ENCODE assay signal across 10 mouse cellular contexts in the genomic region with DNA sequence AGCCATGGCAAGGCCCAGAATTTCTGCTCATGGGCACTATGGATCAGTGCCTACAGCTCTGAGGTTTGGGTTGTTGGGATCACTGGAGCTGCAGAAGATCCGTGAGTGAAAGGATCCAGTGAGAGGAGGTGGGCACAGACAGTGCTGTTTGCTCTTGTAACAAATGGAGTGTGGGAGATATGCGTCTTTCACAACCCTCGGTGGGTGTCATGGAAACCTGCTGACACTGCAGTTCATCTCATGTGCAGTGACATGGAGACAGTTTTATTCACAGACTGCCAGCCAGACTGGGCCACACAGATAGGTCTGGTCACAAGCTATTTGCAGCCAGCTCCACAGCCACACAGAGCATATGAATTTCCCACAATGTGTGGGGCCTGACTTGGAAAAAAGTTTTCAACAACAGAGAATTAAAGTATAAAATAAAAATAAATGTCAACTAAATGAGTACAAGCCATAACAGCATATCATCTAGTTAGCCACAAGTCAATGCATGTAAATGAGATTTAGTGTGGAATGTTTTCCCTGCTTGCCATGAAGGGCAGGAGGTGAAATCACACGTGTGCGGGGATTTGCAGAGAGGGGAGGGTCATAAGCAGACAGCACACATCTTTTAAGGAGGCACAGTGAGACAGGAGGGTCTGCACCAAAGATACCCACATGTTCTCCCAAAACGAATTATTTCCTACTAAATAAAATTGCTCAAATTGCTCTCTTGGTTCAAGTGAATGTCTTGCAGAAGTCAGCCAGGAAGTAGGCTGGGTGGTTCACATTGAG.
DNase-seq lines count a peak whose midpoint lies in the region; ATAC-seq and TF ChIP-seq lines count a peak whose summit lies in the region.
"Had no signal": no experiment of that assay in that cellular context is flagged by ENCODE, and none has a peak within 500 bp of the region (broad histone marks: within the 10 kb centered on the region; RNA-seq: fewer than 3 reads in every experiment).

No protein-coding gene starts in this region.

- H3K4me3 ChIP-seq in heart, adult 2 months: no peak overlapping the region
- H3K4me3 ChIP-seq in forebrain, embryonic 16.5 days (replicated peaks; ENCODE audit: low read length): no peak overlapping the region
- no peak overlapping the region for H3K4me3 ChIP-seq in lung, postnatal 0 days (ENCODE audit: low read depth, low read length)
- H3K4me3 ChIP-seq: erythroblast, embryonic 14.5 days had no signal

- intact Hi-C loops in heart, adult 2 months (cut with DNase I): no loop called here

- no peak overlapping the region for H3K4me2 ChIP-seq in forebrain, embryonic 16.5 days (ENCODE audit: low read length)
- H3K4me2 ChIP-seq in lung, postnatal 0 days (replicated peaks; ENCODE audit: low read depth, low read length): no peak overlapping the region
- H3K4me2 ChIP-seq: lung, embryonic 14.5 days had no signal

- 51% methylated on average over 6 of the region's 6 CpGs for WGBS in heart, adult 2 months
- 47% methylated on average over 6 of the region's 6 CpGs for WGBS in forebrain, embryonic 16.5 days
- 36% methylated on average over 6 of the region's 6 CpGs for WGBS in lung, postnatal 0 days

- no peaks in the 10 kb centered on the region for H3K9me3 ChIP-seq in forebrain, embryonic 16.5 days (ENCODE audit: control insufficient read depth, low read length)
- no peaks in the 10 kb centered on the region for H3K9me3 ChIP-seq in lung, postnatal 0 days (ENCODE audit: low read length)

- peak; percentile 36 for ATAC-seq in Patski
- peak; percentile 67 for ATAC-seq in forebrain, embryonic 16.5 days
- no peak for ATAC-seq in lung, postnatal 0 days

- H3K27ac ChIP-seq in heart, adult 2 months: no peak overlapping the region
- no peak overlapping the region for H3K27ac ChIP-seq in forebrain, embryonic 16.5 days (ENCODE audit: low read length)
- H3K27ac ChIP-seq in lung, postnatal 0 days (ENCODE audit: low read length): no peak overlapping the region

- no peak for TF ChIP-seq POLR2A in heart, adult 2 months (IDR thresholded peaks at IDR 0.05; ENCODE audit: insufficient read depth, low read depth, low read length)

- in situ Hi-C loops in Patski (cut with MboI; ENCODE audit: low pct_unique_long_range_greater_than_20kb): no loop called here

- no peaks in the 10 kb centered on the region for H3K79me2 ChIP-seq in heart, adult 2 months (replicated peaks; ENCODE audit: control insufficient read depth, insufficient read depth, low read length)

- TF ChIP-seq CTCF in heart, adult 2 months (IDR thresholded peaks at IDR 0.05): no peak
- TF ChIP-seq CTCF in Patski (IDR thresholded peaks at IDR 0.05): no peak
- no peak for TF ChIP-seq CTCF in lung, postnatal 0 days (IDR thresholded peaks at IDR 0.05)

- H3K36me3 ChIP-seq in heart, adult 2 months (ENCODE audit: control insufficient read depth, insufficient read depth, low read length): no peaks in the 10 kb centered on the region
- H3K36me3 ChIP-seq in forebrain, embryonic 16.5 days (ENCODE audit: control insufficient read depth, insufficient read depth): no peaks in the 10 kb centered on the region
- H3K36me3 ChIP-seq in lung, postnatal 0 days (ENCODE audit: insufficient read depth, low read length): no peaks in the 10 kb centered on the region

- H3K27me3 ChIP-seq in heart, adult 2 months (ENCODE audit: control insufficient read depth, insufficient read depth, low read length): no peaks in the 10 kb centered on the region
- no peaks in the 10 kb centered on the region for H3K27me3 ChIP-seq in Patski
- H3K27me3 ChIP-seq in forebrain, embryonic 16.5 days (replicated peaks; ENCODE audit: control insufficient read depth, insufficient read depth, low read length): no peaks in the 10 kb centered on the region
- H3K27me3 ChIP-seq in lung, postnatal 0 days (replicated peaks; ENCODE audit: insufficient read depth, low read length): no peaks in the 10 kb centered on the region

- peak; percentile 72 for DNase-seq in heart, adult 11 months
- no peak for DNase-seq in heart, adult 2 months
- peak; percentile 35 for DNase-seq in Patski (ENCODE audit: low read depth, low spot score)
- peak; percentile 47 for DNase-seq in mesoderm, embryonic 11.5 days (ENCODE audit: low read depth, low spot score)
- no peak for DNase-seq in lung, postnatal 36 days
- no peak for DNase-seq in lung, postnatal 10 days
- no peak for DNase-seq in lung, postnatal 0 days (ENCODE audit: low spot score)
- DNase-seq: lung, embryonic 14.5 days had no signal

- CTCF ChIA-PET in Patski (lab: Charles Lee): no interaction called here

- no peak for TF ChIP-seq EP300 in heart, adult 2 months (IDR thresholded peaks at IDR 0.05; ENCODE audit: insufficient read depth, low read depth, low read length)
- no peak for TF ChIP-seq EP300 in lung, postnatal 0 days (IDR thresholded peaks at IDR 0.05)

- POLR2A ChIA-PET in Patski (lab: Charles Lee): no interaction called here

- H3K4me1 ChIP-seq in heart, adult 2 months (ENCODE audit: control insufficient read depth, insufficient read depth, low read length): no peaks in the 10 kb centered on the region
- H3K4me1 ChIP-seq in forebrain, embryonic 16.5 days (replicated peaks; ENCODE audit: control insufficient read depth, insufficient read depth, low read length): peaks cover 3% of the 10 kb centered on the region; the same call in 1 of the 2 replicates
- no peaks in the 10 kb centered on the region for H3K4me1 ChIP-seq in lung, postnatal 0 days (ENCODE audit: insufficient read depth, low read depth, low read length)

- H3K9ac ChIP-seq in heart, adult 2 months (ENCODE audit: low read depth, low read length): no peak overlapping the region
- H3K9ac ChIP-seq in forebrain, embryonic 16.5 days (replicated peaks; ENCODE audit: low read depth, low read length): no peak overlapping the region
- H3K9ac ChIP-seq in lung, postnatal 0 days (replicated peaks; ENCODE audit: low read depth): no peak overlapping the region
- H3K9ac ChIP-seq: lung, embryonic 14.5 days had no signal

Comparison
In these comparisons a context has a peak if more than half of its experiments do, and no peak if none do; other contexts are left out.
1. DNase-seq: peak in heart, adult 11 months (single experiment), Patski (single experiment) and mesoderm, embryonic 11.5 days (single experiment); none in heart, adult 2 months (0 of 2), lung, postnatal 36 days (single experiment), lung, postnatal 10 days (single experiment) and lung, postnatal 0 days (single experiment).